Mouse (Mus musculus) ES-CJ7 (cell line): Measurements from ENCODE around the gene Mad2l2.
"Not testable (repeated sequence)": the region's sequence is repeated elsewhere in the genome, so short reads cannot be mapped to it uniquely, and the experiment has no call there.

Experiments
- DNase-seq: peaks from one replicate; pipeline ENCODE4 v3.0.0; 2011; ENCODE audit warnings: low read depth, low spot score

Gene Mad2l2

DNA sequence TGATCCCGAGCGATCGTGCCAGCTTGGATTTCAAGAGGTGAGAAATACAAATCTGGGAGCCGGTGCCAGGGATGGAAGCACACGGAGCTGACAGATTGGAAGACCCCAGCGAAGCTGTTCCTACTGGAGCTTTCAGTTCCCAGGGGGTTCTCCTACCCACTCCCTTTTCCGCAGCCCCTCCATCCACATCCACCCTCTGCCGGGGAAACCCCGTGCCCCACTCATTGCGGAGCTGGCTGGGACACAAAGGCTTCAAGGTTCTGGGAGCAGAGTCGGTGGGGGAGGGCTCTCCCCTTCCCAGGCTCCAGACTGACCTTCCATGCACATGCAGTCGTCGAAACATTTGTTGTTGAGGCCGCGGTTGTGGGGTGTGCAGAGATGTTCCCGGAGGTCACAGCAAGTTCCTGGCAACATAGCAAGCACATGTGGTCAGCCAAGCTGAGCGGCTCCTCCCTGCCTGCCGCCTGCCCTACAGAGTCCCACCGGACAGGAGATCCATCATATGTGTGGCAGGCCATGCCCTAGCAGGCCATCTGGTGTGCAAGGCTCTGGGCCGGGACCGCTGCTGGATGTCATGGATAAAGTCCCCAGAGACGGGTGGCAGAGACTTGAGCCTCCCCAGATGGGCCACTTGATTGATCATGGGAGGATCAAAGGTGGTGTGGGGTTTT, 22.4 kb upstream of the Mad2l2 start:
- DNase-seq, result no peak

GRCm38 (mm10) chr4:148108565-148109100, 21.6 kb upstream of the Mad2l2 start:
- DNase-seq, result no peak

DNA sequence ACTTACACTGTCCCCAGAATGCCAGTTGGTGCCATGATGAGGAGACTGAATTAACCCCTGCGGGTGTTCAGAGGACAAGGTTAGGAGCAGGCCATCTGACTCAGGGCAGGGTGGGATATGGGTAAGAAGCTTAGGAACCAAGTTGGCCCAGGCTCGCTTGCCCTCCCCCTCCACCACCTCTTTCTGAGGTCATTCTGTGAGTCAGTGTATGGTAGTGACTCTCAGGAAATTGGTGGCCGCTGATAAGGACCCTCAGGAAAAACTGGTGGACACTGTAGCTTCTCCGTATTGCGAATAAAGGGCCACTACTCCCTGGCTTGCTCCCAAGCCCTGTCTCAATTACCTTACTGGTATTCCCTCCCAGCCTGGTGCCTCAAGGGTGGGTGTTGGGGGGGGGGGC, 21.0 kb upstream of the Mad2l2 start:
- DNase-seq, result no peak

- DNase-seq, result no peak
These were observed 17.7 kb upstream of the Mad2l2 start for GRCm38 (mm10) chr4:148112519-148112918.

DNA sequence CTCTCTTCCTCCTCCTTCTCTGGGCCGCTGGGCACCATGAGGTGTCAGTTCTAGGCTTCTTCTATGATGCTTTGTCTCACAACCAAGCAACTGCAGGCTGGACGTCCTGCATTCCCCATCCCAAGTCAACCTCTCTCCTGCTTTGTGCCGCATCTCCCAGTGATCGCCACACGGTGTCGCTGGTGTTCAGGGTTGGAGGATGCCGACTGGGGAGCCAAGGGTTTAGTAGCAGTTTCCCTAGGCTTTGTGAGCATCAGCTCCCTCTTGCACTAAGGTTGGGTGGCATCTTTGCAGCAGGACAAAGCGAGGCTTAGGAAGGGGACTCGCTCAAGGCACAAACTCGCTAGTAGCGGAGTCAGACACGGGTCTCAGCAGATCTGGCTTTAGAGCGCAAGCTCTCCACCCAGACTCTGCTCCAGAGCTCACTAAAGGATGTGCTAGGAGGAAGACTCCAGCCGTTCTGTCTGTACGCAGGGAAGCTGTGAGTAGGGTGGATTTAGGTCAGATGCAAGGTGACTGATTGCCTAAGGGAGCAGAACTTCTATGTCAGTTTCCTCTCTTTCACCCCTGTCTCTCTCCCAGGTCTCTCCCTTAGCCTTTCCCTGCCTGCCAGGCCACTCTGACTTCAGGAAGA, 15.3 kb upstream of the Mad2l2 start:
- peak; percentile 90 for DNase-seq

DNA sequence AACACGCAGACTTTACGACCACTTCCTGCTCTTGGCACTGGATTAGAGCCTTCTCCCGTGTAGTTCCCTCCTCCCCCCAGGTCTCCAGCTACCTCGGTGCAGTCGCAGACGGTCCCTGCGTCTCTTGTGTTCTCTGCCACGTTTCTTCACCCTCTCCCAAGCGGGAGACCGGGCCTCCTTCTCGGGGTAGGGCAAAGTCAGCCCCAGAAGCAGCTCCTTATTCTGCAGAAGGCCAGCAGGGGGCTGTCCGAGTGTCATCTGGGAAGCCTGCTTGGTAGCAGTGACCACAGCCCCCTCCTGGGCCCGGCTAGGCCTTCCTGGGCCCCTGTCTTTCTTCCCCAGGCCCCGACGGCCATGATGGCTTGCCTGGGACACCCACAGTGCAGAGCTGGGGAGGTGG, 14.7 kb upstream of the Mad2l2 start:
- peak; percentile 49 for DNase-seq

GRCm38 (mm10) chr4:148116657-148117056, 13.5 kb upstream of the Mad2l2 start:
- DNase-seq, result peak; percentile 75

DNA sequence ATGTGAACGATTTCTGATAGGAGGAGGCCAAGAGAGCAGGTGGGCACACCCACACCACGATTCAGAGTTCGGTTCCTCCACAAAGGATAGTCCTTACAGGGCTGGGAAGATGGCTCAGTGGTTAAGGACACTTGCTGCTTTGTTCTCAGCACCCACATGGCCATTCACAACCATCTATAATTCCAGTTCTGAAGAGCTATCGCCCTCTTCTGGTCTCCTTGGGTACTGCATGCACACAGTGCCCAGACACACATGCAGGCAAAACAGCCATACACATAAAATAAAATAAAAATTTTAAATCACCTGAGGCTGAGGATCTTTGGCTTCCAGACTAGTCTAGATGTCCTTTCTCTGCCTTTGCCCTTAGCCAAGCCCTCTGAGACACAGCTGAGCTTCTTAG, 12.8 kb upstream of the Mad2l2 start:
- DNase-seq, result peak; percentile 68

- not testable (repeated sequence) for DNase-seq
These were observed 10.6 kb upstream of the Mad2l2 start for GRCm38 (mm10) chr4:148119578-148119977.

DNA sequence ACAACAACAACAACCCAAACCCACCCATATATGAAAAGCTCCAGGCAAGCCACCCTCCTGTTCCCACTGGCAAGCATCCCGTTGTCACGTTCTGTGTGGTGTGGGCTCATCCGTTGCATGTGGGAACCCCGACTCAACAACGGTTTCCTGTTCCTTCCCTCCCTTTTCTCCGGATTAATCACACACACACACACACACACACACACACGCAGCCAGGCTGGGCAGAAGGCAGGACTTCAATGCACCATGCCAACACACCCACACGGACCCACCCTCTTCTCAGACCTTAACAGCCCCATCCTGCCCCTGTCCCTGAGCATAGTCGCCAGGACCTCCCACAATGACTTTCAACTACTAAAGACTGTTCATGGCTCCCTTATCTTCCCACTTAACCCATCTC, 9.6 kb upstream of the Mad2l2 start:
- no peak for DNase-seq

GRCm38 (mm10) chr4:148121362-148121761, 8.8 kb upstream of the Mad2l2 start:
- DNase-seq, result no peak

- peak; percentile 78 for DNase-seq
These were observed 8.0 kb upstream of the Mad2l2 start for GRCm38 (mm10) chr4:148121982-148122693.

GRCm38 (mm10) chr4:148122694-148123066, 7.5 kb upstream of the Mad2l2 start:
- DNase-seq, result no peak

DNA sequence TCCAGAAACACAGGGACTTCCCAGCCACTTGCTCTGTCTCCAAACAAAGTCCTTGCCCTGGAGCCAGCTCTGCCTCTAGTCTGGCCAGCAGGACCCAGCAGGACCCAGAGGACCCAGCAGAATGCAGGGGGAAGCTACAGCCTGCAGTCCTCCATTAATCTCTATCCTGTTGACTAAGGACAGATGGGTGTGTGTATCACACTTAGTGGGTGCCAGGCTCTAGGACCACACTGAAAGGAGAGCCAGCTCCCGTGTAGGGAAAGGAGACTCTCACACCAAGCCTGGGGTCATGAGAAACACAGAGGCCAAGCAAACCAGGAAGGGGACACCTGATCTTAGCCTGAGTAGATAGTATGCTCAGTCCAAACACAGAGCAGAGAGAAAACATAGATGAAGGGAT, 1.9 kb upstream of the Mad2l2 start:
- no peak for DNase-seq

DNA sequence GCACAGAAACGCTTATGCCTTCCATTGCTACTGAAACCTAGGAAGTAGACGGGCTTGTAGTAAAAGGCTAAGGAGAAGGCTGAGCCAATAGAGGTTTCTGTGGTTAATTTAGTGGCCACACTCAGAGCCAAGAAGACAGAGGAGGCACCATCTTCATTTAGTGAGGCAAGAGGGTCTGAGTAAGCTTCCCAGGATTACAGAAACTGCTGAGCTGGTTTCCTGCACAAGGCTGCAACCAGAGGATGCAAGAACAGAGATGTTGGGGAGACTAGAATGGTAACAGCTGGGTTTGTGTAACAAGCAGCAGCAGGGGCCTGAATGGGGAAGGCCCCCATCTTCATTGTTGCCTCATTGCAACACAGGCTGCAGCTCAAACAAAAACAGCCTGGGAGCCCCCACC, 1.5 kb upstream of the Mad2l2 start:
- DNase-seq, result no peak

GRCm38 (mm10) chr4:148130561-148131413, 603 bp downstream of the Mad2l2 start, which contains the start of gene Draxin:
Gene Draxin (minus strand): TSS chr4:148130698.
- peak; percentile 62 for DNase-seq

DNA sequence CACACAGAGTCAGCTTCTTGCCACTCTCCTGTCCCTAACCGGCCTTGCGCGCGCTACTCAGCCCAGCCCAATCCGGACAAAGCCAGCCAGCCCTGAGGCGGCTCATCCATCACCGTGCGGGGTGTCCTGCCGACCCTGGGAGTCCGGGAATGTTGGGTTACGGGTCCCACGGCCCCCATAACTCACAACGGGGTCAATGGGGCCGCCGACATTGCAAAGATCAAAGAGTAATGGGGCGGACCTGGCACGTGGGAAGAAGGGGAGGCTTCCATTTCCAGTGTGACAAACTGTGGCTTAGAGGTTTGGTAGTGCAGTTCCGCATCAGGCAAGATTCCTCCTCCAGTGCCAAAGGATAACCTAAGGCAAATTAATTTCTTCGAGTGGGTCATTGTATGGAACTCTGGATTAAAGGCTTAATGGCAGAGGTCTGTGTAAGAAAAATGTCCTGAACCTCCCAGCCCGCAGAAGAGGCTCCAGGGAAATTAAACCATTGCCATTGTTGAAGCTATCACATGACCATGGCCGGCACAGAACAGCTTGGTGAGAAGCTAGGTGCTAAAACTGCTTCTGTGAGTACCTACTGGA, 1.4 kb downstream of the Mad2l2 start:
- DNase-seq, result no peak

DNA sequence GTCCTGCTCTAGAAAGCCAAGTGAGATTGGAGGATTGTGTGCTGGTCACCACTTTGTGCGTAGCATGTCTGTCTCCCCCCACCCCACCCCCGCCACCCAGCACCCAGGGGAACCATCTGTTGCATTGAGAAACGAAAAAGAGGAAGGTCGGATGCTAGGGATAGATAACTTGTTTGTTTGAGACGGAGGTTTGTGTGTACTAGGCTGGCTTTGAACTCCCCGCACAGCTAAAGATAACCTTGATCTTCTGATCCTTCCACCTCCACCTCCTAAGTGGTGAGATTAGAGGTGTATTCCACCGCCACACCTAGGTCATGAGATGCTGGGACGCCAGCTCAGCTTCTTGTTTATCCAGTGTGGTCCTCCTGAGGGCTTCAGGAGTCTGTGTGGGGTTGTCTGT, 4.8 kb downstream of the Mad2l2 start:
- no peak for DNase-seq

- DNase-seq, result no peak
These were observed 7.3 kb downstream of the Mad2l2 start for GRCm38 (mm10) chr4:148137503-148137902.

DNA sequence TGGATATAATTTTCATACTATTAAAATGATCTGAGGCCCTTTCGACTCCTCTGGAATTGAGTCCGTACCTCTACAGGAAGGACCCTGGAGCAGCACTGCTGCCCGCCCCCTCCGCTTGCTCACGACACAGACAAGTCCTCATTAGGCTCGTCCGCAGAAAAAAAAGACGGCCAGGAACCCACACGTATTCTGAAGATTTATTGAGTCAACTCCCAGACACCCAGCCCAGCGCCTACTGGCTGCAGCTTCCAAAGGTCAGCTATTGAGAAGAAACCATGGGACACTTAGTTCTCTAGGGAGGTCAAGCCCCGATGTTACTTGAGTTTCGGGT, 9.5 kb downstream of the Mad2l2 start:
- no peak for DNase-seq
